Mouse (Mus musculus) MN1 (cell line): ENCODE results near the gene Csf2rb2.
"Not testable (repeated sequence)": the region's sequence is repeated elsewhere in the genome, so short reads cannot be mapped to it uniquely, and the experiment has no call there.

ENCODE experiments used
- DNase-seq: peaks from one replicate; pipeline ENCODE4 v3.0.0-alpha.2; 2016; ENCODE audit warnings: low spot score

Csf2rb2 gene

GRCm38 (mm10) chr15:78257326-78258050 lies 48.0 kb downstream of the Csf2rb2 start:
- DNase-seq: peak; percentile 50

GRCm38 (mm10) chr15:78256602-78257259 lies 48.8 kb downstream of the Csf2rb2 start:
- DNase-seq: not testable (repeated sequence)

- no peak for DNase-seq
Observed at GRCm38 (mm10) chr15:78254751-78255150, 50.8 kb downstream of the Csf2rb2 start.

GRCm38 (mm10) chr15:78248410-78248809 lies 57.1 kb downstream of the Csf2rb2 start:
- no peak for DNase-seq

GRCm38 (mm10) chr15:78247659-78248058 lies 57.9 kb downstream of the Csf2rb2 start:
- DNase-seq: no peak

- no peak for DNase-seq
Observed at GRCm38 (mm10) chr15:78246143-78247116, 59.1 kb downstream of the Csf2rb2 start.

GRCm38 (mm10) chr15:78244695-78245492 lies 60.6 kb downstream of the Csf2rb2 start, which contains the start of gene Ncf4:
Gene Ncf4 (plus strand): TSS chr15:78244801.
- DNase-seq: no peak

GRCm38 (mm10) chr15:78243774-78244173 lies 61.7 kb downstream of the Csf2rb2 start:
- DNase-seq: no peak

- no peak for DNase-seq
Observed at GRCm38 (mm10) chr15:78243061-78243460, 62.5 kb downstream of the Csf2rb2 start.

- DNase-seq: no peak
Observed at GRCm38 (mm10) chr15:78241335-78241734, 64.2 kb downstream of the Csf2rb2 start.

- no peak for DNase-seq
Observed at GRCm38 (mm10) chr15:78239956-78240617, 65.4 kb downstream of the Csf2rb2 start.

GRCm38 (mm10) chr15:78239453-78239852 lies 66.1 kb downstream of the Csf2rb2 start:
- peak; percentile 80 for DNase-seq

GRCm38 (mm10) chr15:78234823-78235509 lies 70.6 kb downstream of the Csf2rb2 start:
- no peak for DNase-seq
